Mouse (Mus musculus): ENCODE data around the gene Smim10l1. TPM values are rescaled to one million over a fixed set of nuclear protein-coding genes. Genes with fewer than 3 reads are reported as not detected.
A peak's percentile ranks its signal among the peaks of the same experiment; 100 is the strongest.

The Smim10l1 gene
- 100 to 1,000 TPM; 140 to 146 TPM for total RNA-seq (2021)
- long read RNA-seq, experiment 1, transcript Smim10l1-201 (1 exons, 2,842 nt), result major isoform, 243 of 247 reads
- long read RNA-seq, experiment 1, partial matches to known transcripts, result 0 of 247 reads
- long read RNA-seq, experiment 1, other reads (novel, unspliced or antisense), result 2 of 247 reads
- long read RNA-seq, experiment 2, transcript Smim10l1-204 (3 exons, 574 nt), result minor isoform, 5 of 318 reads
- long read RNA-seq, experiment 2, transcript Smim10l1-201 (1 exons, 2,842 nt), result major isoform, 310 of 318 reads
- long read RNA-seq, experiment 2, partial matches to known transcripts, result 0 of 318 reads
- long read RNA-seq, experiment 2, other reads (novel, unspliced or antisense), result 2 of 318 reads

DNA sequence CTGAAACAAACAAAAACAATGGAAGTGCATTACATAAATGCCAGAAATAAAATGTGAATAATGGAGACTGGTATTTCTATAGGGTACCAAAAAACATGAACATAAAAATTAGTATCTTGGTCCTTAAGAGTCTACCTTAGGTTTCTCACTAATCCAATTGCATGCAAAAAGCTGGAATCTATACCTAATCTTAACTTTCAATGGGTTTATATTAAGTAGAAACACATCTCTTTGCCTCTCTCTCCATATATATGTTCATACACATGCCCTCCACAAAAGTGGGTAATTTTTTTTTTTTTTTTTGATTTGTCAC, at the start of gene Smim10l1:
TSS of gene Smim10l1 (plus strand) at position 301 of the 313 bp plus-strand sequence.
- Histone ChIP-seq H3K4me3 (peak within 1 kb of the TSS; percentile 98), H3K27ac (peak within 1 kb of the TSS; percentile 94)
- DNase-seq, result no peak
- intact Hi-C loops (cut with DNase I), result no loop called here
- TF ChIP-seq CTCF (IDR thresholded peaks at IDR 0.05), result no peak

DNA sequence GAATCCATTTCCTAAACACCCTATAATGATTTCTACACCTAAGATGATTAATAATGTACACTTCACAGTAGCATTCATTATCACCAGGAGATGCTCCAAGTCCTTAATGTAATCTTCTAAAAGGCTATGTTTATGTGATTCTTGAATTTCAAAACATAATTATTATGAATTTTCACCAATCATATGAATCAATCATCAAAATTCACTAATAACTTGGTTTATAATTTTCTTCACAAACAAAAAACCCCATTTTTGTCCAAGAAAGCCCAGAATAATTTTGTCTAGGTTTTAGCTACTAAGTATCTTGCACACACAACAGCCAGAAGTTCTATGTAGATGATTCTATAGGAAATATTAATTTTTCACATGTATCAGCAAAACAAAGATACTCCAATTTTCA, 49.0 kb upstream of the Smim10l1 start, which contains the start of gene Tas2r140:
TSS of gene Tas2r140 (minus strand) at position 101 of the 400 bp plus-strand sequence.
- DNase-seq, result no peak
- no peak for TF ChIP-seq CTCF (IDR thresholded peaks at IDR 0.05)
- Histone ChIP-seq H3K4me3 (no peak within 1 kb of the TSS), H3K27ac (no peak within 1 kb of the TSS)
- intact Hi-C loops (cut with DNase I), result no loop called here

DNA sequence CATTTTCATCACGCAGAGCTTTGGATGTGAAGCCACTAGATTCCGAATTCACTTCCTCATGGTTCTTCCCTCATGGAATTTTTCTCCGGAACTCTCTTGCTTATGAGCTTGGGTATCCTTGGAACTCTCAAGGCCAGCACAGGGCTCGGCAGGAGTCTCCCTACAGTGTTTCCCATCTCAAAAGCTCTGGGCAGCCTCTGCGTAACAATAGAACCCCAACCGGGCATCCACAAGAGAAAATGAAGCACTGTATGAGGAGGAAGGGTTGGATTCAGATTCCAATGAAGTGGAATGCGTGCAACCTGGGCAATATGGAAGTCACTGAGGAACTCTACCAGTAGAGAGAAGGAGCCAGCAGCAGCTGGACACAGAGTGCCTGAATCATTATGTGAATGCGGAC, 12.5 kb upstream of the Smim10l1 start:
- DNase-seq, result no peak
- H3K27ac ChIP-seq, result no peak overlapping the region
- no peak overlapping the region for H3K4me3 ChIP-seq
- intact Hi-C loops (cut with DNase I), result no loop called here
- no peak for TF ChIP-seq CTCF (IDR thresholded peaks at IDR 0.05)

DNA sequence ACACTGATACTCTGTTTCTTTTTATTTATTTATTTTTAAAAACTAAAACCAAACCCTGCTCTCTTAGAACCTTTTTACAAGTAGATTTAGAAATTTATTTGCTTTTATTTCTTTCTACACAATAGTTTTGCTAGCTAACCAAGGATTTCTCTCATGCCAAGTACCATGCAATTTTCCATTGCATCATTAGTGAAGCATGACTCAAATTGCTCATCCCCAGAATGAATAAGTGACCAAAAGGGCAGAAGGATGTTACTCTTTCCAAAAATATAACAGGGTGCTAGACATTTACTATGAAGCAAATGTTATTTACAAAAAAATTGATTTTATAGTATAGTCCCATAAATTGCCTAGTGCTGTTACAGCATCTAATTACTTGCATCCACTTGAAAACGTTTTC, 2.3 kb upstream of the Smim10l1 start:
- no peak for TF ChIP-seq CTCF (IDR thresholded peaks at IDR 0.05)
- H3K4me3 ChIP-seq, result no peak overlapping the region
- H3K27ac ChIP-seq, result no peak overlapping the region
- no peak for DNase-seq
- intact Hi-C loops (cut with DNase I), result no loop called here

DNA sequence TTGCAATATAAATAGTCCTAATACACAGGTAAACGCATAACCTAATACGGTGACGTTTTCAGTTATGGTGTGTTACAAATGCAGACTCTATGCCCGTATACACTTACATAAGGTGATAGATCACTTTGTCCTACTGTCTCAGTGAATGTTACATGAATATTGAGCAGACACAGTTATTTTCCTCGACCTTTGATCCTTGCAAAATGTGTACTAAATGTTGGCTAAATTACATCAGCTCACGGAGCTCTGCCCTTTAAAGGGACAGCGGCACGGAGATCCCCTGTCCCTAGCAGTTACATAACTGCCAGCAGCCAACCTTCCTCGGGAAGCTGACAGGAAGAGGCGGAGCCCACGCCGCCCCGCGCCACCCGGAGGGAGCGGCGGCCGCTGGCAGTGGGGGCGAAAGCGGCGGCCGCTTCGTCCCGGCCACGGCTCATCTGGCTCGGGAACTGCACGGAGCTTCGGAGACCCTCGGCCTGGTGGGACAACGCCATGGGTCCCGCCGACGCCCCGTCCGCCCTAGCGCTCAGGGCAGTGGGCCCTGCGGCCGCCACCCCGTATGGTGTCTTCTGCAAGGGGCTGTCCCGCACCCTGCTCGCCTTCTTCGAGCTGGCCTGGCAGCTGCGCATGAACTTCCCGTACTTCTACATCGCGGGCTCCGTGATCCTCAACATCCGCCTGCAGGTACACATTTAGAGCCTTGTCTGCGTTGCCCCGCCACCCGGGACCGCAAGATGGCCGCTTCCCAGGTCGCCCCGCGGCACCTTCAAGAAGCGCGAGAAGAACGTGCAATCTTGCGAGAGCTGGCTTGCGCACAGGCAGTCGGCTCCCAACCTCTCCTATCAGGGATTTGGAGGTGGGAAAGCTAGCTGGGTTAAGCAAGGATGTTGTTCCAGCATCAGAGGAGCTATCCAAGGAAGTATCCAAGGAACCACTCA, 482 bp downstream of the Smim10l1 start:
- H3K27ac ChIP-seq, result peak overlapping the region; percentile 94
- TF ChIP-seq CTCF (IDR thresholded peaks at IDR 0.05), result no peak
- H3K4me3 ChIP-seq, result peak overlapping the region; percentile 98
- DNase-seq, result peak; percentile 95
- intact Hi-C loops (cut with DNase I), result no loop called here

Other genes with a start within 250 kb of the Smim10l1 start
- not detected for gene Tas2r116, start 249.5 kb upstream of the Smim10l1 start, total RNA-seq (2021)
- not detected for gene Tas2r110, start 236.9 kb upstream of the Smim10l1 start, total RNA-seq (2021)
- not detected for gene Tas2r113, start 211.9 kb upstream of the Smim10l1 start, total RNA-seq (2021)
- gene Tas2r125, start 195.3 kb upstream of the Smim10l1 start, total RNA-seq (2021), result not detected
- gene Tas2r129, start 153.8 kb upstream of the Smim10l1 start, total RNA-seq (2021), result not detected
- not detected for gene Tas2r131, start 147.0 kb upstream of the Smim10l1 start, total RNA-seq (2021)
- gene Tas2r109, start 123.9 kb upstream of the Smim10l1 start, total RNA-seq (2021), result not detected
- not detected for gene Tas2r103, start 67.8 kb upstream of the Smim10l1 start, total RNA-seq (2021)
- not detected for gene Tas2r140, start 49.1 kb upstream of the Smim10l1 start, total RNA-seq (2021)
- gene 5530400C23Rik, start 187.3 kb downstream of the Smim10l1 start, total RNA-seq (2021), result not detected

Measured in gastrocnemius, adult 2 months (tissue).